Mouse (Mus musculus) urinary bladder, postnatal 25 days (tissue): Measurements from ENCODE around the gene Plch2.

Experiments used
- DNase-seq: peaks from one replicate; pipeline ENCODE4 v3.0.0; 2022; ENCODE audit warnings: low spot score

Plch2 gene

DNA sequence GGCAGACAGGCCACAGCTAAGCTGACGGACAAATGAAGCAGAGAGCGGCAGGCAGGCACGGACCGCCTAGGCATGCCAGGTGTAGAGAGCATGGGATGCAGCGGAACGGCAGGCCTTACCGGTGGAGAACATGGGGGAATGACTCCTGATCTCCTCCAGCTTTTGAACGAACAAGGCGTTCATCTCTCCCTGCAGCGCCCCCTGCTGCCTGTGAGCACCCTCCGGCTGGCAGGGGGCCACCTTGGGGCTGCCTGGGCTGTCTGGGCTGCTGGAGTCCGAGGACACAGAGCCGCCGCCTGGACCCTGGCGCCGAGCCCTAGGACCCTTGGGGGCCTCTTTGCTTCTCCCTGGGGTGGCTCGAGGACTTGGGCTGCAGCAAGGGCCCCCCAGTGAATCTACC is 70.5 kb downstream of the Plch2 start:
- peak; percentile 74 for DNase-seq

DNA sequence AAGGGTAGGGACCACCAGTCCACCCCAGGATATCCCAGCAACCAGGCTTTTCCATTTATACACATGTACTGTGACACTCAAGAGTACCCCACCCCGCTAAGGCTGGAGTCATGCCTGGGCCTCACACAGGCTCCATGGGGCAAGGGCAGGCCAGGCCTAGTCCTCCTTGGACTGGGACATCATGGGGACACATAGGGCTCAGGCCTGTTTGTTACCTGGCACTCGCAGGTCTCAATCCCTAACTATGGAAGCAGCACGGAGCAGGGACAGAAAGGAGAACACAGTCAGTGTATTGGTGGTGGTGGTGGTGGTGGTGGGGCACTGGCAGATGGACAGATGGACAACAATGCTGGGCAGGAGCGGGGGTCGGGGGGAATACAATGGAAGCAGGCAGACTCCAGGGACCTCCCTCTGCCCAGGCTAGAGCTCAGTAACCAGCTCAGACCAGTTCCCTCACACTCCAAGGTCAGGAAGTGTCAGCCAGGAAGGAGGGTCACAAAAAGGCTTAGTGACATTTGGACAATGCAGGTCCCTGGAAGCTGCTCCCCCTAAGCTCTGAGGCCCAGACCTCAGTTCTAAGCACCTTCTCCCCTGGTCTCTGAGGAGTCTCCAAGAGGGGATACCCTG is 71.3 kb downstream of the Plch2 start:
- DNase-seq, result no peak

DNA sequence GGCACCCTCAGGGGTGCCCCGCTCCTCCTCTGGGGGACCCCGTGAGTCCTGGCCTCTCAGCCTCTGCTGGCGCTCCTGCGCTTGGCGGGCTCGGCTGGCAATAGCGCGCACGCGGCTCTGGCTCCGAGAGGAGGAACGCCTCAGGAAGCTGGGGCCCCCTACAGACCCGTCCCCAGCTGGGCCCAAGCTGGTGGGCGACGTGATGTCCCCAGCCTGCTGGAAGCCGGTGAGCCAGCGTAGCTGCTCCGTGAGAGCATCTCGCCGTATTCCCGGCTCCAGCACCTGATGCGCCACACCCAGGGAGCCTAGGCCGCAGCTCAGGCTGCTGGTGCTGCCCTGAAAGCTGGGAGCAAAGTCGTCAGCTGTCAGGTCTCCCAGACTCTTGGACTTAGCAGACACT is 72.8 kb downstream of the Plch2 start:
- DNase-seq, result no peak

DNA sequence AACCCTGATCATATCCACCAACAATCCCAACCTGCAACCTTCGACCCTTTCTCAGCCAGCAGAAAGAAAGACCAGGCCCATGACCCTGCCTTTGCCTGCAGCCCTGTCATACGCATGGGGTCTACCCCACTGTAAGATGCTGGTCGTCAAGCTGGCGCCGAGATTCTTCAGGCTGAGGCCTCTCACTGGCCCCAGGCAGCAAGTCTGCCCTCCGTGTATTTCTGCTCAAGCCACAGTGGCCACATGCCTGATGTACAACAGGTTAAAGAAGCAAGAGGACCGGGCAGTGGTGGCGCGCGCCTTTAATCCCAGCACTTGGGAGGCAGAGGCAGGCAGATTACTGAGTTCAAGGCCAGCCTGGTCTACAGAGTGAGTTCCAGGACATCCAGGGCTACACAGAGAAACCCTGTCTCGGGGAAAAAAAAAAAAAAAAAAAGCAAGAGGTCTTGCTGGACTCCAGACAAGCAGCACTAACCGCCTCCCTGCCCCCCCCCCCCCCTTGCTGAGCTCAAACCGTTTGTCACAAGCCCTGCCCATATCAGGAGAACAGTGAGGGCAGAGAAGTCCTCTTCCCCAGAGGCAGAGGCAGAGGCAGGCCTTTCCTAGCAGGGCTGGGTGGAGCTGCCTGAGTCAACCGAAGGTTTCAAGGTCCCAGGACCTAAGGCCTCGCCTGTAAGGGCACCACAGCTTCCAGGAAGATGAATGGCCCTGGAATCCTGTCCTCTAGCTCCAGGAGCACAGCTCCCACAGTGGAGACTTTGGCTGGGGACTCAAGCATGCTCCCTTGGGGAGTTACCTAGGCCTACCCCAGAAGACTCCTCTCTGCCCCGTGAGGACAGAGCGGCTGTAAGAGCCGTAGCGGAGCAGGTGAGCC is 74.1 kb downstream of the Plch2 start:
- no peak for DNase-seq

DNA sequence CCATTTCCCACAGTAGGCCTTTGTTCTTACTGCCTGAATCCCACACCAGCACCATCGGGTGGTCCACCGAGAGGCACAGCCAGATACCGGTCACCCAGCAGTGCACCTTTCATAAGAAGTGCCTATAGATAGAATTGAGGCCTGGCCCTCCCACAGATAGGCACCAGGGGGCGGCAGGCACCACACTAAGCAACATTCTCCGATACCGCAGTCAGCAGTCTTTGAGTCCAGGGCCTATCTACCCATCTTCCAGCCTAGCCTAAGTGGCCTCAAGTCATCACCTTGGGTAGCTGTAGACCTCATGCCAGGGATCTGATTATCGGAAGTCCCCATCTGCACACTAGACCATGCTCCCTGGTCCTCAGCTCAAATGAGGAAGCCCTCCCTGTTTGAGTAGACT is 75.1 kb downstream of the Plch2 start:
- DNase-seq, result no peak

DNA sequence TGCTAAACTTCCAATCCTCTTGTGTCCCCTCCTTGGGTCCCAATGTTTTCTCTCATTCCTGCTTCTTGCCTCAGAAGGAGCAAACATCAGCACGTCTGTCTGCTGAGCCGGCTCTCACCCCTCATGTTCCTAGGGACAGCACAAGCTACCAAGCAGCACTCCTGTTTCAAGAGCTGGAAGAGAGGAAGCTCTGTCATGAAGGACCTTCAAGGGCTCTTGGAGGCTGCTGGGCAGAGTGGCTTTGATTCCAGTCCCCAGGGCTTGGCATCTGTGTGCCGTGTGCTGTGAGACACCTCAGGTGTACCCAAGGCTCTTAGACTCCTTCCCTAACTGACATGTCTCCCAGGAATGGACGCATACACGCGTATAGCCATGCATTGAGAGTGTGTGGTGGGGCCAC is 75.5 kb downstream of the Plch2 start:
- DNase-seq, result no peak

DNA sequence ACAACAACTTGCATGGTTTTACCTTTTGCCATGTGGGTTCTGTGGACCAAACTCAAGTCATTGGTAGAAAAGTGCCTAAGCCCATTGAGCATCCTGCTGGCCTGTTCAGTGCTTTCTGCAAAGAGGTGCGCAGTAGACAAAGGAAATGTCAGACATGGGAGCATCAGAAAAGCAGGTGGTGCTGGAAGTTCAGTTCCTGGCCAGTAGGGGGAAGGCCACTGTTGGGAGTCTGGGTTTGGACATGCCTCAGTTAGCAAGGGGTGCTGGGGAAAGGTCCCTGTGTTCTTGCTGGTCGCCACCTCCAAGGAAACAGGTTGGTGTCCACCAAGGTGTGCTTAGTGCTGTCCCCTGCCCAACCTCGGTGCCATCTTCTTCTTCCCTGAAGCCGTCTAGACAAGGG is 76.5 kb downstream of the Plch2 start:
- no peak for DNase-seq

DNA sequence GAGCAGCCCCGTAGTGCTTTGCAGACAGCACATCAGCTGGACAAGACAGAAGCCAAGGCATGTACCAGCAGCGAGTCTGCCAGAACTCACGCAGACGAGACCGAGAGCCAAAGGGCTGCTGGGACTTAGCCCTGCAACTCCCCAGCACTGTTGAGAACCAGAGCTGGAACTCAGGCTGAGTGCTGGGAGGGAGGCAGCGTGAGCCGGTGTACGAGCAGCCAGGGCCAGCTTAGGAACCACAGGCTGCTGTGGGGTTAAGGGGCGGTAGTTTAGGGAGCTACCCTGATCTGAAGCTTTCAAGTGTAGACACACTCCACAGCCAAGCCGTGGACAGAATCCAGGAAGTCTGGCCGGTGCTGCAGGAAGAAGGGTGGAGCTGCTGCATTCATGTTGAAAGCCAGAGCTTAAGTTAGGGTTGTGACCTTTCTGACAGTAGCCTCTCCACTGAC is 82.4 kb downstream of the Plch2 start:
- DNase-seq, result no peak

DNA sequence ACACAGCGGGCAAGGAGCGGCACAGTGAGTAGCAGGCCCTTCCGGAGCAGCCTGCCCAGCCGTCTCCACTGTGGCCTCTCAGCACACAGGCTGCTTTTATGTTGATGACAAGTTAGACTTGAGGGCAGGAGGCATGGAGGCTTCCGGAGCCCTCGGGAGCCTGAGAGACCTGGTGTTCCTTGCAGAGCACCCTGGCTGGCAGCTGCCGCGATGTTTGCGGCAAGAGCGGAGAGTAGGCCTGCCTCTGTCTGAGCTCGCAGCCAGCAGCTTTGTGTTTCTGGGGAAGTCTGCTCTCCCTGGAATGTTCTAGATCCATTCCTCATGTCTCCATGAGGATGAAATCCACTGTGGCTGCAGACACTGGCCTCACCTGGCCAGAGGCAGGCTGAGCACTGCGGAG is 84.0 kb downstream of the Plch2 start:
- DNase-seq, result no peak

DNA sequence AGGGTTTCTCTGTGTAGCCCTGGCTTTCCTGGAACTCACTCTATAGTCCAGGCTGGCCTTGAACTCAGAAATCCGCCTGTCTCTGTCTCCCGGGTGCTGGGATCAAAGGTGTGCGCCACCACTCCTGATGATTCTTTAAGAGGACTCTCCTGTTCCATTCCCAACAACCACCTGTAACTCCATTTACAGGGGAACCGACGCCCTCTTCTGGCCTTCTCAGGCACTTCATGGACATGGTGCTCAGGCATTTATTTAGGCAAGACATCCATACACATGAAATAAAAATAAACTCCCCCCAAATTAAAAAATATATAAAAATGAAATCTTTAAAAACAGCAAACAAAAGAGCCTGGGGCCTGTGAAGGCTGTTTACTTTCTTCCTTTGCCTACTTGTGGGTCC is 89.4 kb downstream of the Plch2 start:
- DNase-seq, result no peak

DNA sequence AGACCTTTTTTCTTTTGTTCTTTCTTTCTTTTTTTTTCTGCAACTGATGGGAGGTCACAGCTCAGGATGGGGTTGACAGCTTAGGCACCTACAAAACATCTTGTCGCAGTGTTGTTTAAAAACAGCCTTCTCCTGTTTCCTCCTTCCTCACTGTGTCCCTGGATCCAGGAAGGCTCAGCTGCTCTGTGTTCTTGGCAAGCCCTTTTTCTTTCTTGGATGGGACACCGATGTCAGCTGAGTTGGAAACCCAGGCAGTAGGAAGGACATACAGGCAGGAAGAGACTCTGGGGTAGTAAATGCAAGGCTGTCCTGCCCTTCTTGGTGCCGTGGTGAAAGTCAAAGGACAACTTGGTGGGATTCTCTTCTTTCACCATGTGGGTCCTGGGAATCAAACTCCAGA is 90.7 kb downstream of the Plch2 start:
- no peak for DNase-seq

DNA sequence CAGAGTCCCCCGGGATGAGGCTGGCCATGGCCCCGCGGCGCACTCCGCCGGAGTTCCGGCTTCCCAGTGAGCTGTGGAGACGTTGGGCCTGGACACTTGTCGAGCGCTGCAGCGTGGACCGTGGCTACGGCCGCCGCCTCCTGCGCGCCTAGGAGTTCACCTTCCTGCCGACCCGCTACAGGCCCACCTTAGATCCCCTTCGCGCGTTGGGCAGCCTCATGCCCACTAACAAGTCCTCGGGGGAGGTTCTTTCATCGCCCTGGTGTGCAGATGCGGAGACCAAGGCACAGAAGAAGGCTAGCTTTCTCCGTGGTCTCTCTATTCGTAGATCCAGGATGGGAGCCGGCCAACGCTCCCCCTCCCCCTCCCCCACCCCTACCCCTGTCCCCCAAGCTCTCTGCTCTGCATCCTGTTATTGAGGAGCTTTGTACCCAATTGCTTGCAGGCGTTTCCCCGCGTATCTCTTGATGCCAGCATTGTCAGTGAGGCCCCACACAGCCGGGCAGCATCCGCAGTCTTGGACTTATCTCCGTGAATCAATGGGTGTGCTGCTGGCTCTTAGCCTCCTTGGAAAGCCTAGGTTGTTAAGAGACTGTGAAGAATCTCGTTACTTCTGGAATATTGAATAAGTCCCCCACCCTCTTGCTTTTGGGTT is 91.9 kb downstream of the Plch2 start:
- no peak for DNase-seq

DNA sequence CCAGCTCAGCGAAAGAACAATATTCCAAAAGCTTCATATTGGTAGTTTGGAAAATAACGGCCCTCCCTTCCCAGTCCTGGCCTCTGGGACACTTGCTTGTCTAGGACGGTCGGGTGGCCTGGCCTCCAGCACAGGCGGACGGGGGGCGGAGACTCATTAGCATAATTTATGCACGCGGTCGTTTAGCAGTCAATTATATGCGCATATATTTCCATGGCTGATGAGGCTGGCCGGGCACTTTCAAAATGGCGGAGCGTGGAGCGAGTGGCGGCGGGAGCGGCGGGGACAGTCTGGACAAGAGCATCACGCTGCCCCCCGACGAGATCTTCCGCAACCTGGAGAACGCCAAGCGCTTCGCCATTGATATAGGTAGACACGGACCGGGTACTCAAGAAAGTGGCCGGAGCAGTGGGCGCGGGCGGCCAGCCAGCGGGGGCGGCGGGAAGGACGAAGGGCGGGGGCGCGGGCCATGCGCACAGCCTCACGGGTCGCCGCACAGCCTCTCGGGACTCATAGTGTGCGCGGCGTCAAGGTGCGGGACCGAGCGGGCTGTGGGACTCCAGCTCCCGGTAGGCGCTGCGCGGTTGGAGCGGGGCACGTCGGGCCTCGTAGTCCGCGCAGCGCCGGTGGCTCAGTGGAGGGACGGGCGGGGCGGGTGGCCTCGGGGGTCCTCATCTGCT is 92.5 kb downstream of the Plch2 start, which contains the start of gene Pank4:
TSS of gene Pank4 (plus strand) at position 223 of the 680 bp plus-strand sequence.
- peak; percentile 79 for DNase-seq

DNA sequence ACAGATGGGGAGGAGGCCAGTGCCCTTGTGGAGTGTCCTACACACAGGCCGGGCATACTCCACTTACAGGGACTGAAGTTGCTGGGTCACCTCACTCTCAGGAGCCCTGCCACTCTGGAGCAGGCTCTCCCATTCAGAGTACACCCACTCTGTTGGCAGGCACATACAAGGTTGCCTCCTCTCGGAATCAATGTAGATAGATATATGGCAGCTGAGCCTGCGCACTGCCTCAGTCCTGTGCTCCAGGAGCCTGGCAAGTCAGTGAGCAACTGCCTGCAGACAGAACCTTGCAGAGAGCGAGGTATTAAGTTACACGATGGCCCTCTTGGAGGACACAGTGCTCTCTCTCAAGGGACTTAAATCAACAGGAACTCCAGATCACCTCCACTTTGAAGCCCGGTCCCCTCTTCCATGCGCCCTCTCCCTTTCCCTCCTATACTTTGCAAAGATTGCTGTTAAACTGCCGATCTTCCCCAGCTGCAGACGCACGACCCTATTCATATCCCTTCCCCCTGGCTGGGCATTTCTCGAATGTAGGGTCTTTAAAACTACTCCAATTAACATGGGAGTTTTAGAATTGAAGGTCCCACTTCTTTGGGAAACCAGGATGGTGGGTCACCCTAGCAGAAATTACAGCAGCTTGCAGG is 93.3 kb downstream of the Plch2 start:
- no peak for DNase-seq

DNA sequence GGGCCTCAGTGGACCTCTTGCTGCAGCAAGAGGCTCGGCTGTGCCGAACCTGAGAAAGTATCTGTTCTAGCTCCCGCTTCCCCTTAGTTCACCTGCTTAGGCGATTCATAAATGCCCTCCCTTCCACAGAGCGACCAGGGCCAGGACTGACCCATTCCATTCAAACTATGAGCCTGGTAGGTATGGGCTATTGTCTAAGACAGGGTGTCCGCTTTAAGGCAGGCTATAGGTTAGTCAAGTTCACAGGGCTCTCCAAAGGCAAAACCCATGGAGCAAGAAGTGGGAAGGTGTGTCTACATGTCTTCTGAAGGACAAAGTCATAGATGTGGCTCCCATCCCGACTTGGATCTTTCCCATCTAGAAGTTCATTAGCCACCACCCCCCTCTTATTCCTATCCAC is 93.9 kb downstream of the Plch2 start:
- DNase-seq, result no peak

DNA sequence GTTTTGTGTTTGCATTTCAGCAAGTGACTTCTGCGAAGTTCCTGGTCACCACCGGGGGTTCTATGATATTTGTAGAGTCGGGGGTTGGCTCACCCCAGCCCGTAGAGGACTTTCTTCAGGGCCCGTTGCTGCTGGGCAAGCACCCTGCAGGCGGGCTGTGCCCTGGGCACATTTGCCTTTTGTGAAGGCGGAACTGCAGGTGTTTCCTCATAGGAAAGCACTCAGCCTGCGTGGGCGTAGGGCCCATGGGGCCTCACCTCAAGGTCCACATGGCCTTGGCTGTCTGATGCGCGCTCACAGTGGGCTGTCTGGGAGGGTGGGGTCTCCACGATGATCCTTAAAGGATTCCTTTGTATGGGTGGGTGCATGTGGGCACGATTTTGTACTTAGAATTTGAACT is 94.7 kb downstream of the Plch2 start:
- no peak for DNase-seq

DNA sequence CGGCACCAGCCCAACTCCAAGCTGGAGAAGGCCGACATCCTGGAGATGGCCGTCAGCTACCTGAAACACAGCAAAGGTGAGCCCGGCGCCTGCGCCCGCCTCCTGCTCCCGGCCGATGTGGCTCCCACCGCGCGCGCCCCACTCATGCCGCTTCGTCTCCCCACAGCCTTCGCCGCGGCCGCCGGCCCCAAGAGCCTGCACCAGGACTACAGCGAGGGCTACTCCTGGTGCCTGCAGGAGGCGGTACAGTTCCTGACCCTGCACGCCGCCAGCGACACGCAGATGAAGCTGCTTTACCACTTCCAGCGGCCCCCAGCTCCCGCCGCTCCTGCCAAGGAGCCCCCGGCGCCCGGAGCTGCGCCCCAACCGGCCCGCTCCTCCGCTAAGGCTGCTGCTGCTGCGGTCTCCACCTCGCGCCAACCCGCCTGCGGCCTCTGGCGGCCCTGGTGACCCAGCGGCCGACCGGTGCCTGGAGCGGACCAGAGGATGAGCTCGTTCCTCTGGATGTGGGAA is 95.3 kb downstream of the Plch2 start:
- no peak for DNase-seq

DNA sequence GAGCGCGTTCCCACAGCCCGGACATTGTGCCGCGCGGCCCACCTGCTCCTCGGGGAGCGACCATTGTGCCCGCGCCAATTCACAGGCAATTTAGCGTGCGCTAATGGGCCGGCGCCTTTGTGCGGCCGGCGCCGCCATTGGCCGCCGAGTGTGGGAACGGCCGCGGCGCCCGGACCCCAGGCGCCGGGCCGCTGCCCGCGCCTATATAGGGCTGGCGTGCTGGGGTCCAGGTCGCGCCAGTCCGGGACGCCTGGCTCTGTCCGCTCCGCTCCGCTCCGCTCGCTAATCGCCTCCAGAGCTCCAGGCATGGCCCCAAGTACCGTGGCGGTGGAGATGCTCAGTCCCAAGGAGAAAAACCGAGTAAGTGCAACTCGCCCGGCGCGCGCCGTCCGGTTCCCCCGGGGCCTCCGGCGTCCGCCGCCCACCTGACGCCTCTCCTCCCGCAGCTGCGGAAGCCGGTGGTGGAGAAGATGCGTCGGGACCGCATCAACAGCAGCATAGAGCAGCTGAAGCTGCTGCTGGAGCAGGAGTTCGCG is 95.8 kb downstream of the Plch2 start, which contains the start of gene Hes5:
TSS of gene Hes5 (plus strand) at position 234 of the 536 bp plus-strand sequence.
- DNase-seq, result no peak

DNA sequence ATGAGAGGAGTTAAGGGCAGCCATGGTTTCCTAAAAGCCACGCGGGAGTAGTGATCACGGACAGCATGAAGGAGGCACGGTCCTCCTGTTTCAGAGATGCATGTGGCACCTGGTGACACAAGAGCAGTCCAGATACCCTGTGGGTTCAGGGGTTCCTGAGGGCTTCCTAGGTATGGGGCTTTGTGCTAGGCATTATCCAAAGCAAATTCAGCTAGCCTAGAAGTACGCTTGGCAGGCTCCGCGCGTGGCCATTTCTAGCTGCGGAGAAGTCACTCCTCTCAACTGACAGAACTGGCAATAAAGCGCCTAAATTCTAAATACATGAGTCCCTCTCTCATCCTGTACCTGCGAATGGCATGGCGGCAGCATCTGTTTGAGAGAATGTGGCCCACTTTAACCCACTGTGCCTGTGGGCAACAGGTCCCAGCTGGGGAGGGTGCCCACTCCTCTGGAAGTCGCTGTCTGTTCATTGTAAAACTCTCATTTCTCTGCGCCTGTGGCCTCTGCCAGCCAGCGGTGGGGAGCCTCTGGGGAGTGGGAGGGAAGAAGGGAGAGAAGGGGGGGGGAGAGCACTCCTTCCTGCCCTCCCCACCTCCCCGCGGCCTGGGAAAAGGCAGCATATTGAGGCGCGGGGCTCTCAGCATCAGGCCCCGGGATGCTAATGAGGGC is 96.4 kb downstream of the Plch2 start:
- DNase-seq, result no peak

DNA sequence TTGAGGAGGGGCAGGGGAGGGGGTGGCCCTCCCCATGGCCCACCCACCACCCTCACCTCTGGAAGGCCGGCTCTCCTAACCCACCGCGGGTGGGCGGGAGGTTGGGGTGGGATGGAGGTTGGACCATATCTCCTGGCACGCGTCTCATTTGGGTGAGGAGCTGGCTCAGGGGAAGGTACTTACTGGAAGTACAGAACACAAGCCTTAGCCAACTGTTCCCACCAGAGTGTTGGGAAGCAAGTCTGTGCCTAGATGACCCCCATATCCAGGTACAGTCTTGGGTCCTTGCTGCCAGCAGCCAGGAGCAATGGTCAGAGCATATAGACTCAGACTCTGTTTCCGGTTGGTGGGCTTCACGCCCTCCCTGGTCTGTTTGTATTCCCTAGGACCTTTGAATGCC is 98.0 kb downstream of the Plch2 start:
- DNase-seq, result no peak

DNA sequence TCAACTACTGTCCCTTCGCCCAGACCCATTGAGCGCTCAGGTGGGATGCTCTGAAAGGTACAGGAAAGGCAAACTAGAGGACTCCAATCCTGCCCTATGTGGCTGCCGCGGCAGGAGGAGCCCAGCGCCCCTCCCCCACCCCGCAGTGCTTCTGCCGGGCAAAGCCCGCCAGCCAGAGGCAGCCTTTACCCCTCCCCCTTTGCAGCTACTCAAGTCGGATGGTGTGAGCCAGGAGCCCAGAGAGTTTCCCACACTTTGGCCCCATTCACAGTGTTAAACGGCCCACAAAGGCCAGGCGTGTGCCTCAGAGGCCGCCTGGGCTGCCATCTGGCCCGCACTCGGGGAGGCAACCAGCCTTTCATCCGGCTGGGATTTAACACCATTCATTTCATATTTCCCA is 98.4 kb downstream of the Plch2 start:
- DNase-seq, result no peak
